Mouse (Mus musculus) CD4-positive, CD25-positive, alpha-beta regulatory T cell (primary cell): ENCODE data around the gene AC131692.1. TPM values are rescaled to one million over a fixed set of nuclear protein-coding genes. Genes with fewer than 3 reads are reported as not detected.

Source experiments
- polyA plus RNA-seq: library from polyadenylated mRNA; unstranded; fragments of 100-300 nt; shearing (Covaris generic); gene quantifications from one replicate; pipeline ENCODE4 v1.2.1, GENCODE M21; 2017

AC131692.1 gene
- polyA plus RNA-seq, 1 experiment from 2014 or later, result not detected

Other genes with a start within 250 kb of the AC131692.1 start
- 290 TPM for gene Frmd8, start 219.1 kb upstream of the AC131692.1 start, polyA plus RNA-seq
- 41.9 TPM for gene Slc25a45, start 216.6 kb upstream of the AC131692.1 start, polyA plus RNA-seq
- gene Tigd3, start 200.3 kb upstream of the AC131692.1 start, polyA plus RNA-seq, result 0.36 TPM
- 176 TPM for gene Dpf2, start 181.4 kb upstream of the AC131692.1 start, polyA plus RNA-seq
- 0.16 TPM for gene Cdc42ep2, start 169.6 kb upstream of the AC131692.1 start, polyA plus RNA-seq
- 46.0 TPM for gene Pola2, start 130.2 kb upstream of the AC131692.1 start, polyA plus RNA-seq
- gene Slc22a20, start 108.3 kb upstream of the AC131692.1 start, polyA plus RNA-seq, result 0.10 TPM
- gene Capn1, start 78.5 kb upstream of the AC131692.1 start, polyA plus RNA-seq, result 76.6 TPM
- 49.6 TPM for gene Syvn1, start 47.8 kb upstream of the AC131692.1 start, polyA plus RNA-seq
- gene Mrpl49, start 36.6 kb upstream of the AC131692.1 start, polyA plus RNA-seq, result 43.3 TPM
- 794 TPM for gene Fau, start 36.6 kb upstream of the AC131692.1 start, polyA plus RNA-seq
- 35.9 TPM for gene Znhit2, start 33.2 kb upstream of the AC131692.1 start, polyA plus RNA-seq
- 15.1 TPM for gene Tm7sf2, start 26.0 kb upstream of the AC131692.1 start, polyA plus RNA-seq
- 93.4 TPM for gene Vps51, start 17.2 kb upstream of the AC131692.1 start, polyA plus RNA-seq
- gene Tmem262, start 14.4 kb upstream of the AC131692.1 start, polyA plus RNA-seq, result not detected
- 0.61 TPM for gene Gm28374, start 12.2 kb upstream of the AC131692.1 start, polyA plus RNA-seq
- gene Zfpl1, start 9.5 kb upstream of the AC131692.1 start, polyA plus RNA-seq, result 52.7 TPM
- 2.2 TPM for gene Cdca5, start 9.4 kb upstream of the AC131692.1 start, polyA plus RNA-seq
- 0.20 TPM for gene Naaladl1, start 11.4 kb downstream of the AC131692.1 start, polyA plus RNA-seq
- gene Sac3d1, start 24.2 kb downstream of the AC131692.1 start, polyA plus RNA-seq, result 22.7 TPM
- gene Snx15, start 33.9 kb downstream of the AC131692.1 start, polyA plus RNA-seq, result 36.9 TPM
- not detected for gene Batf2, start 46.6 kb downstream of the AC131692.1 start, polyA plus RNA-seq
- 20.8 TPM for gene Arl2, start 47.1 kb downstream of the AC131692.1 start, polyA plus RNA-seq
- 0.16 TPM for gene Majin, start 90.0 kb downstream of the AC131692.1 start, polyA plus RNA-seq
- 0.30 TPM for gene Gpha2, start 132.0 kb downstream of the AC131692.1 start, polyA plus RNA-seq
- 20.2 TPM for gene Ppp2r5b, start 141.5 kb downstream of the AC131692.1 start, polyA plus RNA-seq
- gene Atg2a, start 147.2 kb downstream of the AC131692.1 start, polyA plus RNA-seq, result 35.8 TPM
- 22.2 TPM for gene Ehd1, start 182.3 kb downstream of the AC131692.1 start, polyA plus RNA-seq
- 0.35 TPM for gene Cdc42bpg, start 212.0 kb downstream of the AC131692.1 start, polyA plus RNA-seq
- 62.9 TPM for gene Men1, start 240.6 kb downstream of the AC131692.1 start, polyA plus RNA-seq
- gene Map4k2, start 246.7 kb downstream of the AC131692.1 start, polyA plus RNA-seq, result 205 TPM